Mouse (Mus musculus) T-cell, adult 66 days (primary cell): ENCODE results near the gene Vma21. TPM values are rescaled to one million over a fixed set of nuclear protein-coding genes. Genes with fewer than 3 reads are reported as not detected.

Source experiments
- total RNA-seq, 2 experiments: library from RNA; stranded (reverse); gene quantifications; 3 replicates in 1 of 2; 4 replicates in 1 of 2; pipeline ENCODE4 v1.2.4; 2023

The Vma21 gene
- total RNA-seq = 10 to 100 TPM; 16.6 to 16.9 TPM

DNA sequence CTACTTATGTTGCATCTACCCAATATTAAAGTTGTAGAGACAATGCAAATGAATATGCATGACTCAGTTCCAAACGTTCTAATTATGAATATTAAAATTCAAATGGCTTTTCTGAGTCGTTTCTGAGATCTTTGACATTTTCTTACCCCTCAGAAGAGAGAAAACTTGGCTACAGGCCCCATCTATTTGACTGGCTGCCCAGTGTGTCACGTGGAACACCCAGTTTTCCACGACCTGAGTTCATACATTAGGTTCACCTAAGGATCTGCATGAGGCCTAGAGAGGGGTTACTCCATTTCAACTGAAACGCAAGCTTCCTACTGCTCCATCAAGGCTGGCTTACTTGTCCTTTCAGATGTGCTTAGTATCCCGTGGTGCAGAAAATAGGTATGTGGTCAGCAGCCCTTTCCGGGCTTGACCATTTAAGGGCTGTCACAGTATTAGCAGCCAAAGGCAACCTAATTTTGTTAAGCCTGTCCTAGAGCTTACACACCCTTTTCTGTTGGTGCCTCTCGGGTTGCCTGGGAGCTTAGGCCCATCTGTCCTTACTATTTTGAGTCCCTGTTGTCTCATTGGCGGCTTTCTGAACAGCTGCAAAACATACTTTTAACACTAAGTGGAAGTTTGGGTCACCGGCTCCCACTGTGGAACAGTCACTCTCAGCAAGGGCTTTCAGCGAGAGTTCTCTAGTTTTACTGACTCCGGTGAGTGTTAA, at the start of gene Vma21:
Vma21 (plus strand) TSS at position 294 of the 715 bp plus-strand sequence.

Other genes starting within 250 kb of the Vma21 start
- gene Gpr50, start 152.3 kb upstream of the Vma21 start, total RNA-seq = not detected
- under 1 TPM in 1 of 2 experiments, not detected in 1; 0.41 TPM for gene Gm1141, start 105.1 kb downstream of the Vma21 start, total RNA-seq
- not detected for gene Prrg3, start 146.7 kb downstream of the Vma21 start, total RNA-seq
- not detected for gene Fate1, start 157.1 kb downstream of the Vma21 start, total RNA-seq
- not detected for gene Cnga2, start 175.9 kb downstream of the Vma21 start, total RNA-seq